Mouse (Mus musculus): ENCODE results near the gene Cyth3.

Gene Cyth3

GRCm38 (mm10) chr5:143635358-143635757 lies 13.1 kb downstream of the Cyth3 start:
- no peak for DNase-seq (ENCODE audit: low read depth)

GRCm38 (mm10) chr5:143636173-143636572 lies 13.9 kb downstream of the Cyth3 start:
- DNase-seq (ENCODE audit: low read depth), result no peak

DNA sequence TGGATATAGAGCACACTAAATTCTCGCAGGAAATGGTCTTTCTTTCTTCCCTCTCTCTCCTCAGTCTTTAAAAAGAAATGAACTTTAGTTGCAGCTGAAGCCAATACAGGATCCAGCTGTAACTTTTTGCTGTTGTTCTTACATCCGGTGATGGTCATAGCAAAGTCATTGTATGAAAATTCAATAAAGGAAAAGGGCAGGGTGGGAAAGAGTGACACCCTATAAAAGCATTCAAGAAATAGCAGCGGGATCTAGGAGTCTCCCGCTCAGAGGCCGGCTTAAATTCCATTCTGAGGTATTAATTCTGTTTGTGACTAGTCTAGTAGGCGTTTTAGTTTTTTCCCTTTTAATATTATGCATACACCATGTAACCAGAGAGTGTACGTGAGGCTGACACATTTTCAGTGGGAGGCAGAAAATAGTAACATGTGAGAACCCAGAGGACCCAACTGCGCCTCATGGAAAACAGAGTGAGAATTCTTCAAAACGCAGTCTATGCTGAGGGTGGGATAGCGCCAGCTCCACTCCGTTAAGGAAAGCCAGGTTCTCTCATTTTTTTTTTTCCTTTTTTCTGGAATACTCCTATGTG lies 15.7 kb downstream of the Cyth3 start:
- DNase-seq (ENCODE audit: low read depth), result no peak

GRCm38 (mm10) chr5:143638516-143639270 lies 16.4 kb downstream of the Cyth3 start:
- DNase-seq (ENCODE audit: low read depth), result peak; percentile 75

- DNase-seq (ENCODE audit: low read depth), result no peak
Observed at GRCm38 (mm10) chr5:143639329-143639728, 17.1 kb downstream of the Cyth3 start.

GRCm38 (mm10) chr5:143639810-143640209 lies 17.6 kb downstream of the Cyth3 start:
- peak; percentile 24 for DNase-seq (ENCODE audit: low read depth)

GRCm38 (mm10) chr5:143641503-143641902 lies 19.3 kb downstream of the Cyth3 start:
- DNase-seq (ENCODE audit: low read depth), result no peak

DNA sequence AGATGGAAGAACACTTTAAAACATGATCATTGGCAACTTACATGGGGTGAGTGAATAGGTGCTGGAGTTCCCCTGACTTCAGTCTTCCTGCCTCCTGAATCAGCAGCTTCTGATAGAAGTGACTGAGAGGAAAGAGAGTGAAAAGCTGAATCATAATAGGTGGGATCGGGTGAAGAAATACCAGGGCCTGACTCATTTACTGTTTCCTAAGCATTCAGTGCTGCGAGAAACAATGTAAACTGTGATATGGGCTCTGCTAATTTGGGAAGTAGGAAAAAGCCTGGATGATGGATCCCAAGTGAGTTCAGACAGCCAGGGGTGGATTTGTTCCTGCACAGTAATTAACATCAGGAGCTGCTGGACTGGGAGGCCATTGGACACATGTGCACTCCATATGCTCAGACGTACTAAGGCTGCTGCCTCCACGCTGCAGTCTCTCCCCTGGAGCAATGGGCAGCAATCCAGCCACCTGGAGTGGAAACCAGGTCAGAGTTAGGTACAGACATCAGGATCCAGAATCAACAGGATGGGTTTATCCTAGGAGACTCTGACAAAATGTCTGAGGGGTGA lies 20.1 kb downstream of the Cyth3 start:
- DNase-seq (ENCODE audit: low read depth), result peak; percentile 61

GRCm38 (mm10) chr5:143645976-143646375 lies 23.7 kb downstream of the Cyth3 start:
- no peak for DNase-seq (ENCODE audit: low read depth)

GRCm38 (mm10) chr5:143647412-143647811 lies 25.2 kb downstream of the Cyth3 start:
- no peak for DNase-seq (ENCODE audit: low read depth)

- no peak for DNase-seq (ENCODE audit: low read depth)
Observed at GRCm38 (mm10) chr5:143648058-143648457, 25.8 kb downstream of the Cyth3 start.

- no peak for DNase-seq (ENCODE audit: low read depth)
Observed at GRCm38 (mm10) chr5:143649168-143649567, 26.9 kb downstream of the Cyth3 start.

DNA sequence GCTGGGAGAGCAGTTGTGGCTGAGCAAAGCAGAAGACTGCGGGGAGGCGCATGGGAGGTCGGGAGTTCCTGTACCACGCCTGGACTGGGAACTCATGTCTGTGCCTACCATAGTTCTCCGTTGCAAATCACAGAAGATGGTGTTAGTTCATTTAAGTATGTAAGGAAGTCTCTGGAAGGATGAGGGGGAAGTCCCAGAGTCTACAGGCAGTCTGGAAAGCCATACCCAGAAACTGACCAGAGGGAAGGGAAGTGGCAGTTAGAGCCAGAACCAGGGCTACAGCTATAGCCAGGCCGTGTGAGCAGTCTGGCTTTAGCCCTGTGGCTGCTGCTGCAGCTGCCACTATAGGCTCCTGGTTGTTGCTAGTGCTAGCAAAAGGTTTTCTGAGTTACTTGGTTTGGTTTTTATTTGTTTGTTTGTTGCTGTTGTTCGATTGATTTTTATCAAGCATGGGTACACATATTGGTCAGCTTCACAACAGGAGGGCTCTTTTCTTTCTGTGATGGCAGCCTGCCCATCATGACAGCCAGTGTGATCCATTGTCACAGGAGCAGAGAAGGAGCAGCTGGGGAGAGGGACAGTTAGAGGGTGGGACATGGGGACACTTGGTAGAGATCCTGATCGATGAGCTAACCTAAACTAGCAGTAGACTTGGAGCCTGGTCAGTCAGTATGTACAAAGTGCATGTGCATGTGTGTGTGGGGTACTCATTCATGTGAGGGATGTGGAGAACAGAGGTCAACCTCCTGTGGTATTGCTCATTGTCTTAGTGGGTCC lies 29.8 kb downstream of the Cyth3 start:
- no peak for DNase-seq (ENCODE audit: low read depth)

- DNase-seq (ENCODE audit: low read depth), result no peak
Observed at GRCm38 (mm10) chr5:143653497-143653896, 31.2 kb downstream of the Cyth3 start.

DNA sequence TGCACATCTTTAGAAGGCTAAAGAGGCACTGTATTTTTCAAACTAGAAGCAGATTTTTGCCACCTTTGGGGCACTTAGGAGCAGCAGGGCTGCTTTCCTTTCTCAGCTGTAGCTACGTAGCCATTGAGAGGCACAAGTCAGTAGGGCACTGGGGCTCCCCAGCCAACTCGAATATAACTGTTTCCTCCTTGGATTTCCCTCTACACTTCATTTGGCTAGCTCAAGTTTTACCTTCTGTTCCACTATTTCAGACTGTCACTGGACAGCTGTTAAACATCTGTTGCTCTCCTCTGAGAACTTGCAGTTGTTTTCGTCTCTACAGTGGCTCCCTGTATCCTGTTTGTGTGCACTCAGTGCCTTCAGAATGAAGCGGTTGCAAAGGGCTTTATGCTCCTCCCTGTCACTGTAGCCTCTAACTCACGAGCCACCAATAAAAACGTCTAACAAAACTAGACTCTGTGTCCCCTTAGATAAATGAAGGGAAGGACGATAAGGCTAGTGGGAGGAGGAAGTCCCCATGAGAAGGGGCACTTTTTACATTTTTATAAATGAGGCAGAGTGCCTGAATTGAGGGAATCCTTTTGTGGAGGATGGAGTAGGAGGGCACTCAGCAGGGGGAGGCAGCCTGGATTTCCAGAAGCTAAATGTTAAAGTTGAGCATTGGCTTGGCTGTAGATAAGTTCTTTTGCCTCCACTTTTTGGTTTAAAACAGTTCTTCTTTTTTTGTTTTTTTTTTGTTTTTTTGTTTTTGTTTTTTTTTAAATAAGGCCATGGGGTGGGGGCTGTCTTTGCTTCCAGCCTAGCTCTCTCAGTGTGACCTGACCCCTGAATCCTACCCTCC lies 32.6 kb downstream of the Cyth3 start:
- DNase-seq (ENCODE audit: low read depth), result no peak

- DNase-seq (ENCODE audit: low read depth), result no peak
Observed at GRCm38 (mm10) chr5:143655511-143655943, 33.3 kb downstream of the Cyth3 start.

DNA sequence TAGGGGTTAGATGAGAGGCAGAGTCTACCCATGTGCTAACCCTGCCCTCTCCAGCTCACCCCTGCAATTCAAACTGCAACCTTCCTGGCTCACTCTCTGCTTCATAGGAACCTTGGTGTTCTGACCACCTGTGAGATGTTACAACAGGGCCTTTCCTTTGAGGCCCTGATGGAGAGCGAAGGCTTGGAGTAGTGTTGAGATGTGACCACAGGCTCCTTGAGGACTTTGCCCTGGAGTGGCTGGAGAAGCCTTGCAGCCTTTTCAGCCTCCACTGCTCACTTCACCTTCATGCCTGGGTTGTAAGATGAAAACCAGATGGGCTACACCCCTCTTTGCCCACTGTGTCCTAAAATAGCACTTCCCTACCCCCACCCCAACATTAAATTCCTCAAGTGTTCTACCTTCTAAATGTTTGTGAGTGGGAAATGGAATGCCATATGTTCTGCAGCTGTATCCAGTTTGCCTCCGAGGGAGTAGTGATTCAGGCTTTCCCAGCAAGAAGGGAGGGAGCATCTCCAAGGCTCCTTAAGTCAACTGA lies 34.5 kb downstream of the Cyth3 start:
- no peak for DNase-seq (ENCODE audit: low read depth)

DNA sequence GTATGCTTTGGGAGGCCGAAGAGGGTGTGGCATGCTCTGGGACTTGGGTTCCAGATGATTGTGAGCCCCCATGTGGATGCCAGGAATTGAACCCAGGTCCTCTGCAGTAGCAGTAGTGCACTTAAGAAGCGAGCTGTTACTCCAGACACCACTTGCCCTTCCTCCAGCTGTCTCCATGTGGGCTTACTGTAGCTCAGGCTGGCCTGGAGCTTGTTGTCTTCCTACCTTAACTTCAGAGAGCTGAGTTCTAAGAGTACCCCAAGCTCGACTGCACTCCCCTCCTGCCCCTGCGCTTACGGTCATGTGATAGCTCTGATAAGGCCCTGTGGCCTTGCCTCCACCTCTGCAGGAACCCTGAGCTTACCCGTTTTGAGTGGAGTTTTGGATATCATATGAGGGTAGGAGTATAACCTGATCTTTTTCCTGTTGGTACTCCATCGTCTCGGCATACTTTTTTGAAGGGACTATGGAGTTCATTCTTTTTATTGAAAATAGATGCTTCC lies 36.8 kb downstream of the Cyth3 start:
- no peak for DNase-seq (ENCODE audit: low read depth)

- no peak for DNase-seq (ENCODE audit: low read depth)
Observed at GRCm38 (mm10) chr5:143663074-143663687, 40.9 kb downstream of the Cyth3 start.

DNA sequence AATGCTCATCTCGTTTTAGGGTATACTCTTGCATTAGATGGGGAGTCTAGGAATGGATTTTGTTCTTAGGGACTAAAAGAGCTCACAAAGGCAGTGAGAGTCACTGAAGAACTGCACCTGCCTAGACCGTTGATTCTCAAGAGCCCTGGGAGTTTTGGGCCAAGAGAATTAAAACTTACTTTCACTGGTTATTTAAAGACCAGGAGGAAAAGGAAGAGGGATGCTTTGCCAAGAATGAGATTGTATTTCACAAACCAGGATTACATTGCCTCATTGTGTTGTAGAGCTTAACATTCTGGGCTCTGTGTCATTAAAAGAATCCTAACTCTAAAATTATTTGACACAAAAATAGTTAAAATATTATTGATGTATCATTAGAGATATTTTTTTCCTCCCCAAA lies 43.3 kb downstream of the Cyth3 start:
- no peak for DNase-seq (ENCODE audit: low read depth)

DNA sequence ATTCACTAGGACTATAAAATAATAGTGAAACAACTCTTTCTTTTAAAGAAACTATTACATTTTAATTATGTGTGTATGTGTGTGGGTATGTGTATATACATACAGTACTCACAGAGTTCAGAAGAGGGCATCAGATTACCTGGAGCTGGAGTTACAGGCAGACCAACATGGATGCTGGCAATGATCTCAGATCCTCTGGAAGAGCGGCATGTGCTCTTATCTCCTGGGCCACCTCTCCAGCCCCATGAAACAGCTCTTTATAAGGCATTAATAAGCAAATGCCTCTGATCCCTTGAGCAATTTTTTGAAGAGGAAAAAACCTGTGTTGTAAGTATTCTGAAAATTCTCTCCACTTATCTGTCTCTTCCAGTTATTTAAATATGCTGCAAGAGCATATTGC lies 43.8 kb downstream of the Cyth3 start:
- no peak for DNase-seq (ENCODE audit: low read depth)
